Mouse (Mus musculus) lung, postnatal 14 days (tissue): Measurements from ENCODE around the gene Olfr1381.
"Not testable (repeated sequence)": the region's sequence is repeated elsewhere in the genome, so short reads cannot be mapped to it uniquely, and the experiment has no call there.

Experiments used
- DNase-seq: peaks from one replicate; pipeline ENCODE4 v3.0.0; 2021

Olfr1381 gene

GRCm38 (mm10) chr11:49543149-49543548 is at the start of gene Olfr1381:
Gene Olfr1381 (plus strand): TSS chr11:49543449.
- DNase-seq: not testable (repeated sequence)

- DNase-seq: no peak
These were observed 25.2 kb upstream of the Olfr1381 start for GRCm38 (mm10) chr11:49518086-49518485.

GRCm38 (mm10) chr11:49519348-49519747 is 23.9 kb upstream of the Olfr1381 start, which contains the start of gene Olfr1383:
Gene Olfr1383 (plus strand): TSS chr11:49519648.
- DNase-seq: no peak

GRCm38 (mm10) chr11:49527947-49528346 is 15.3 kb upstream of the Olfr1381 start, which contains the start of gene Olfr1382:
Gene Olfr1382 (plus strand): TSS chr11:49528247.
- DNase-seq: no peak

GRCm38 (mm10) chr11:49532761-49533160 is 10.5 kb upstream of the Olfr1381 start:
- no peak for DNase-seq

- not testable (repeated sequence) for DNase-seq
These were observed 6.6 kb upstream of the Olfr1381 start for GRCm38 (mm10) chr11:49536631-49537030.

- not testable (repeated sequence) for DNase-seq
These were observed 10.8 kb downstream of the Olfr1381 start for GRCm38 (mm10) chr11:49554033-49554432.

GRCm38 (mm10) chr11:49556578-49556977 is 13.3 kb downstream of the Olfr1381 start, which contains the start of gene Olfr1380:
Gene Olfr1380 (plus strand): TSS chr11:49556878.
- DNase-seq: not testable (repeated sequence)

GRCm38 (mm10) chr11:49575054-49575453 is 31.8 kb downstream of the Olfr1381 start:
- DNase-seq: not testable (repeated sequence)

GRCm38 (mm10) chr11:49580452-49580851 is 37.2 kb downstream of the Olfr1381 start:
- DNase-seq: not testable (repeated sequence)

GRCm38 (mm10) chr11:49590213-49590612 is 47.0 kb downstream of the Olfr1381 start:
- DNase-seq: no peak

GRCm38 (mm10) chr11:49597149-49597548 is 53.9 kb downstream of the Olfr1381 start:
- DNase-seq: not testable (repeated sequence)
